Mouse (Mus musculus) c-Kit-negative CD71-positive TER-119-positive erythroid progenitor cells, embryonic 14.5 days (primary cell): Measurements from ENCODE around the gene Parp11.
A peak's percentile ranks its signal among the peaks of the same experiment; 100 is the strongest.

Experiments
- DNase-seq: peaks from one replicate; pipeline ENCODE4 v3.0.0-alpha.2; 2013; ENCODE audit warnings: low read depth, low spot score

Parp11 gene

DNA sequence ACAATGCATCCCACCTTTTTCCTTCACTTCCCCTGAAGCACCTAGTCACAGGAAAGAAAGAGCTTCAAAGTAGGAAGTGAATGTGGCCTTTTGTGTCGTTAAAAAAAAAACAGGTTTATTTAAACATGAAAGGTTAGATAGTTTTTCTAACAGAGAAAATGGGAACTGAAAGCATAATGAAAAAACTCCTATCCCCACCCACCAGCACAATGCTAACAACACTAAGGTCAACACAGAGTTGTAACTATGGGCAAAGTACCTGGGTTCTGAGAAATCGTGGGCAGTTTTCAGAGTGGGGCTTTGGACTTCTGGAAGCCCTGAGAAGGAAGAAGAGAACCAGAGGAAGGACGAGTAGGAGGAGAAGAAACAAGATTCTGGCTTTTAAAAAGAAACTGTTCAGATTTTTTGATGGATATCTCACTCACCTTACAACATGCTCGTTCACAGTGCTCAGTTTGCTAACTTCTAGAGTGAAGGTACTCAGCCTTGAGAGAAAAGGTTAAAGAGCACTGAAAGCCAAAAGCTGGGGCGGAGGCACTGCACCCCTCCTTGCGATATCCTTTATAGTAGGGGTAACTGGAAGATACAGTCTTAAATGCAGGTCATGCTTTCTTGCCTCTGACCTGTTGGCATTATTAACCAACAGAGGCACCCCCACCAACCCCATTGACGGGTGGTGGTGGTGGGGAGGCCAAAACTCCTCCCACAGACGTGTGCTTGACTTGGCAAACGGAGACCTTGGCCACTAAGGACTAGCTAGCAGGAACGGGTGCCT, 1.2 kb downstream of the Parp11 start:
- no peak for DNase-seq

GRCm38 (mm10) chr6:127448869-127449268, 2.2 kb downstream of the Parp11 start:
- DNase-seq = no peak

DNA sequence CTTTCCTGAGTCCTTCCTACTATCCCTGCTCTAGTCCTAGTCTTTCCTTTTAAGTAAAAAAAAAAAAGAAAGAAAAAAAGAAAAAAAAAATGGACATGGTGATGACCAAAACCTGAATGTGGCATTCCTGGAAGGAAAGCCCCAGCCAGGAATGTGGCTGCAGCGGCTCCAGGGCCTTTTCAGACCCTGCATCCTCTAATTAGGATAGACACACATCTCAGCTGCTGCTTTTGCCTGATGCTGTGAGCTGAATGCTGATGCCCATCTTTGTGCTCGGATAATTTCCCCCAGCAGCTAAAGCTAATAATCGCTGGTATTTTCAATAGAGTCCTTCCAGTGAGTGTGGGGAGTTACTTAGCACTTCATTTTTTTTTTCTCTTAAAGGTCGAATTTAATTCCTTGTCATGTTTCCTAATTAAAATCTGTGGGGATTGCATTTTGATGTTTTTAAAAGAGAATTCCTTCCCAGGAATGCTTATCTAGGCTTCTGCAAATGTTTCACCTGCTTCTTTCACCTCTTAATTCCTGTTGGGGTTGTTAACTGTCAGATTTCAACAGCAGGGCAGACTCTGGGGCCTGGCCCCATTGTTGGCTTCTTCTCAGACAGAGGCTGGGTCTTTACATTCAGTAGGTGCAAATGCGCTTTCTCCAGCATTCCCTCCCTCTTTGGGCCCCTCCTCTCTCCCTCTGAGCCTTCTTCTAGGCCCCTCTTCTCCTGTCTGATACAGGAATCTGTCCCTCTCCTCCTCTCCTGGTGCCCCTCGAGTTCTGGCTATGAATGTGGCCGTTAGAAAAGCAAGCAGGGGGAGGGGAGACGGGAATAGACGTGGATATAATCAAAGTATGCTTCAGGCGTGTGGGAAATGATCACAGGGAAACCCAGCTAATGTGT, 3.1 kb downstream of the Parp11 start:
- DNase-seq = no peak

DNA sequence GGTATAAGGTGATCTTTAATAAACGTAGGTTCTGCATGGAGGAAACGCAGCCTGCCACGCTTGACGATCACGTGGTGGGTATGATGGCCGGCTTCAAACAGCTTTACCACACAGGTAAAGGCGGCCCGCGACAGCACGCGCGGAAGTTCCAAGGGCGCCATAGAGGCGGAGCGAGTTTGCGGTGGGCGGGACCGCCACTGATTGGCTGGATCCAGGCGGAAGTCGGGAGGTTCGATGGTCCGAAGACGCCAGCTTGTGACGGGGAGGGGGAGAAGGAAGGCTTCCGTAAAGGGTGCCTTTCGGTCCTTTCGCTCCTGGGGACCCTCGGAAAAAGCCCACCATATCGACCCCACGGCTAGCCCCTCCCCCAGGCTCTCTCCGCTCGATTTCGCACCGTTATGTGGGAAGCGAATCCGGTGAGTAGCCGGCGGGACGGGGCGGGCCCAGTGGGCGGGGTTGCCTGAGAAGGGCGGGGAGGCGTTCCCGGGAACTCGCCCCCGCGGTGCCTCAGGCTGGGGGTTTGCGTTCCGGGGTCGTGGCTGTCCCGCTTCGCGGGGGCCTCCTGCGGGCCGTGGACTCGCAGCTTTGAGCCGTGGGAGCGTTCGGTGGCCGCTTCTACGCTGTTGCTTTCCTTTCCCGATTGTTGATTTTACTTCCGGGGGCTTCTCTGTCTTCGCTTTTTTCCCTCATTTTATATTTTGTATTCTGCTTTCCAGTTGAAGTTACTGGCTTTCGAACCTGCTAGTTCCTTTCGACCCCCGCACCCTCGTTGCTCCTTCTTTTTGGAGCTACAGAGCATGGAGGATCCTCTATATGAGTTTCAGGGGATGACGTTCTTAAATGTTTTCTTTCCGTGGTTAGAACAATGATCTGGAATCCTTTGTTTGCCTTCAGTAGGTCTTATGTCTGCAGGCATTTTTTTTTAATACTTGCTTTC, 7.0 kb downstream of the Parp11 start:
- peak; percentile 79 for DNase-seq

DNA sequence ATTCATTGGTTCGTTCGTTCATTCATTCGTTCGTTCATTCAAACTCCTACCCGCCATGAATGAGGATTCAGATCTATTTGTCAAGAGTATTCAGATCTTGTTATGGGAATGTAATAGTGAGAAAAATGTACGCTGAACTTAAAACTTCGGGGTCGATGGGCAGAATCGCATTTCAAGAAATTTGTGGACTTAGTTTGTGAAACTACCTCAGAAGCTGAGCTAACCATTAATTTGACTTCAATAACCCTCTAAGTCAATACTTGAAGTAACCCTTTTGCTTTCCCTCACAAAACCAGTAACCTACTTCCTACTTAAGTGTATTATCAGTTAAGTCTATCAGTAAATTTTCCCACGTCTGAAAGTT, 7.7 kb downstream of the Parp11 start:
- no peak for DNase-seq

GRCm38 (mm10) chr6:127454809-127455208, 8.2 kb downstream of the Parp11 start:
- no peak for DNase-seq

DNA sequence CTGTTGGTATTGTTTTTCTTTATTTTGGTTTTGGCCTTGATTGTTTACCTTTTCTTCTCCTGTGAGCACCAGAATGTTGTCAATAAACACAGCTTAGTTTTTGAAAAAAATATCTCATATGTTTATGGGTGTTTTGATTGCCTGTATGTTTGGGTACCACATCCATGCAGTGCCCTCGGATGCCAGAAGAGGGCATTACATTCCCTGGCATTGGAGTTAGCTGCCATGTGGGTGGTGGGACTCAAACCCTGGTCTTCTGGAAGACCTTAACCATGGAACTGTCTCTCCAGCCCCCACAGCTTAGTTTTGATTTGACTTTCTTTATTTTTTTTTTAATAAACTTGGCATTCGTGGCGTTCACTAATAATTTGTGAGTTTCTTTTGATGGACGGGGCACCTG, 8.8 kb downstream of the Parp11 start:
- no peak for DNase-seq

- no peak for DNase-seq
These were observed 10.1 kb downstream of the Parp11 start for GRCm38 (mm10) chr6:127456769-127457168.

DNA sequence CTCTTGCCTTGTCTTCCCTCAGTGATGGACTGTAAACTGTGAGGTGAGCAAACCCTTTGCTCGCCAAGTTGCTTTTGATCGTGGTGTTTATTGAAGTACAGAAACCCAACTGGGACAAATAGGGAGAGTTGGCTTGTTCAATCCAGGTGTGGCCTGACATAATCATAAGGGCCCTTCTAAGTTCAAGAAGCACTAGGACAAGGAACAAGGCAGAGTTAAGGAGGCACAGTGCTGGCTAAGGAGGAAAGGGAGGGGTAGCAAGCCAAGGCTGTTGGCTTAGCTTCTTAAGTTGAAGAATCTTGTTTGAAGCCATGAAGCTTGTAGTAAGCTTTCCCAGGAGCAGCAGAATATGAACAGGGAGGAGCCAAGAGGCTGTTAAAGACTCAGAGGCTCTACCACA, 13.1 kb downstream of the Parp11 start:
- DNase-seq = no peak

DNA sequence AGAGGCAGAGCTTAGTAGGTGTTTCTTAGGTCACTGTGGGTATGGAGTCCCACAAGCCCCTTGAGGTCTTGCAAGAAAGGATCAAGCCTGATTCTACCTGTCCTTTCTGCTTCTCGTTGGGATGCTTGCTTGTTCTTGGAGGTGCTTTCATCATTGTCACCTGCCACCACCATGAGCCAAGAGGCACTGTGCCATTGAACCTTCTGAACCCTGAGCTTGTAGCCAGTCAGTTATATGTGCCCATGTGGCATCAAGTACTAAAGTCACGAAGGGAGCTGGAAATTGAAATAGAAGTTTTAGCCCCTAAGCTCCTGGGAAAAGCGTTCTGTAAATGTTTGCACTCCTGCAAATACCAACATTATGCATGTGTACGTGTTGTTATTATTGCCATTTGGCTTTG, 14.9 kb downstream of the Parp11 start:
- no peak for DNase-seq

GRCm38 (mm10) chr6:127462251-127462650, 15.6 kb downstream of the Parp11 start:
- no peak for DNase-seq

GRCm38 (mm10) chr6:127463273-127464001, 16.8 kb downstream of the Parp11 start:
- DNase-seq = no peak

DNA sequence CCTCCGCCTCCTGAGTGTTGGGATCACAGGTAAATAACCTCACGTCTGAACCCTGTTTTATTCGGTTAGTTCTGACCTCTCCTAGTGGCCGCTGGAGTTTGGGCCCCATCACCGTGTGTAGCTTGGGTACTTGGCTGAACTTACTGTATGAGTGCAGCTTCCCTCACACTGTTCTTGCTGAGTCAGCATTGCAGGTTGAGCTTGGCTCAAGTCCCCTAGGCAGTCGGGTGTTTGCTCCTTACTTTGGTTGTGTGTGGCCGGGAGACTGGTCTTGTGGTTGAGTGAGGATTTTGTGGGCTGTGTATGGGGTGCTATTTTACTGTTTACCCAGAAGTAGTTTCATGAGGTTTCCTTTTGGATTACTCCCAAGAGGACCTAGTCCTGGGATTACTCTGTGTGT, 17.9 kb downstream of the Parp11 start:
- DNase-seq = no peak

DNA sequence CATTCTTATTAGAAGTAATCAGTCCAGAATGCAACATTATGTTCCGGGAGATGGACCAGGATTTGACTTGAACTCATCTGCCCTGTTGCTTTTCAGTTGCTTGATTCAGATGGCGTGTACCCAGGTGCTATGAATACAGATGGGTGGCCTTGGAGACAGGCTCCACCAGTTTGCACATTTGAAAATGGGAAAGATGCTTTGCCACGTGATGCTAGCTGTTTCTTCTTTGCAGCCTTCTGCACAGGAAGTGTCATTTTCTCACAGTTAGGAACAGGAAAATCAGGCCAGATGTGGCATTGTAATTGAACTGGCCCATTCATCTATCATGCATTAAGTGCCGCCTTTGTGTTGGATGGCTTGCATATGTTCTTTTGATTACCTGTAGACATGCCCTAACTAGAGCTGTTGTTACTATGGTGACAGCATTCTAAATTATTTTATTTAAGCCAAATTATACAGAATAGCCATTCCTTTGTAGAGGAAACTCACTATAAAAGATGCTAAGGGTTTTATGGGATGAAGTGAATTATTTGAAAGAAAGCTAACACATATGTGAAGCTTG, 20.2 kb downstream of the Parp11 start:
- DNase-seq = no peak

DNA sequence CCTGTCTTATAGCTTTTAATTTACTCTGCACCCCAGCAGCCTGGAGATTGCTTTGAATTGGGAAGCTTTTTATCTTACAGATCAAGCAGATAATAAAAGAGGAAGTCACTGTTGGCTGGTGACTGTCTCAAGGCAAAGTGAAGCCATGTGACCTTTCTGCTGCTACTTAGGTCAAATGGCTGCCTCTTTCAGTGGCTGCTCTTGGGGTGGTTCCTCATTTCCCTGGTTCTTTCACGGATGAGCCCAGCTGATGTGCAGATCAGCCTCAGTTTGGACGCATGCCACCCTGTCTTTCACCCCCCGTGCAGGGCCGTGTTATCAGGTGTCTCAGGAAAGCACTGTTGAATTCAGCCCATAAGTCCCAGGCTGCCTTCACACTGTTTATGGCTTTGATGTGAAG, 25.4 kb downstream of the Parp11 start:
- no peak for DNase-seq

GRCm38 (mm10) chr6:127473961-127474360, 27.3 kb downstream of the Parp11 start:
- DNase-seq = no peak

GRCm38 (mm10) chr6:127475231-127475630, 28.6 kb downstream of the Parp11 start:
- DNase-seq = no peak

- no peak for DNase-seq
These were observed 44.4 kb downstream of the Parp11 start for GRCm38 (mm10) chr6:127491046-127491445.

DNA sequence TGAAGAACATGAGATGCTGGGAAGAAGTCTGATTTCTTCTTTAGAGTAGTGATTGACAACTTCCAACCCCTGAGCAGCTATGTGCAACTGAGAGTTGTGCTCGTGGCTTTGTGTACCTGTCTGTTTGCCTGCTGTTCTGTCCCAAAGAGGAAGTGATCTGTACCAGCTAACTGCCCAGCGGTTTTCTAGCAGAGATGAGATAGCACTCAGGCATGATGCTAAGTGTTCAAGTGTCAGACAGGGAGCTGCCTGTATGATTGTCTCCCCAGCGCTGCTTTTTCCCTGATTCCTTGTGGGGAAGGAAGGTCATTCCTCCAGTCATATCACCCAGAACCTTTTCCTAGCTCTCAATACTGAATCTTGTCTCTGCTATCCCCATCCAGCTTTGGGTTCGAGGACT, 45.9 kb downstream of the Parp11 start:
- no peak for DNase-seq

GRCm38 (mm10) chr6:127493750-127494149, 47.1 kb downstream of the Parp11 start:
- DNase-seq = no peak

DNA sequence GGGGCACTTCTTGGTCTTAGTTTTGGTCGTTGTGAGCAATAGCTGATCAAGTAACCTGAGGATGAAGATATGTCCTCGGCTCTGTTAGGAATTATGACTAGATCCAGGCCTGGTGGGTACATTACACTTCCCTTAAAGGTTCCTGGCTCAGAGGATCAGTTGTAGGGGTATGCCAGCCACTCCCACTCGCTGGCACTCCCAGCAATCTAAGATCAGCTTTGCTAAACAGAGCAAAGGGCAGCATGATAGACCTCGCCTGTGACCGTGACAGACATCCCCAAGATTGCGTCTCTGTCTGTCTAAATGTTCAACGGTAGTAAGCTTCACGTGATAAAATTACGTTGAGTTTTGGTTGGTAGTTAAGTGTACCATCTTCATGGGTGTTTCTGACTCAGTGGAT, 47.7 kb downstream of the Parp11 start:
- no peak for DNase-seq
